Mouse (Mus musculus): ENCODE measurements around the gene Ccsap.

The Ccsap gene

GRCm38 (mm10) chr8:123805718-123806373 lies 54.2 kb downstream of the Ccsap start, which contains the start of gene Rab4a:
TSS of gene Rab4a (plus strand) at chr8:123805985.
- DNase-seq (ENCODE audit: low spot score in 2 of 2) = peak; percentile 60 to 74

DNA sequence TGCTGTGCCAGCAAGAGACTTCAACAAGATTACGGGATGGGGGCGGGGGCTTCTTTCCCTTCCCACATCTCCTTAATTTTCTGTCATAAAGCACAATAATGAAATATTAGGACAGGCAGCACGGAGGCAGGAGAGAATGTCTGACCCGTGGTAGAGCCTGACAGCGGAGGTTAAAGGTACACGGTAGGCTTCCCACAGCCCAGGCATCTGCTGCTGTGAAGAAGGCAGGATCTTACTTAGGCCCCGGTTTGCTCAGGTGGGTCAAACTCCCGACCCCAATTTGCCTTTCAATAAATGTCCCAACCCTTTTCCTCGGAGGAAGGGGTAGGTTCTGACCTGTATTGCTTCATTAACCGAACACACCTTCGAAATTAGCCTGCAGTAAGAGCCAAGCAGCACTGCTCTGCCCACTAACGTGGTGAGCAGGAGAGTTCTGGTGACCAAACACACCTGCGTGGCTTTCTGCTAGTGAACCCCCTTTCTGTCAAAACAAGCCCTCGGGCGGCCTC lies 54.7 kb downstream of the Ccsap start:
- no peak for DNase-seq (ENCODE audit: low spot score in 2 of 2)

DNA sequence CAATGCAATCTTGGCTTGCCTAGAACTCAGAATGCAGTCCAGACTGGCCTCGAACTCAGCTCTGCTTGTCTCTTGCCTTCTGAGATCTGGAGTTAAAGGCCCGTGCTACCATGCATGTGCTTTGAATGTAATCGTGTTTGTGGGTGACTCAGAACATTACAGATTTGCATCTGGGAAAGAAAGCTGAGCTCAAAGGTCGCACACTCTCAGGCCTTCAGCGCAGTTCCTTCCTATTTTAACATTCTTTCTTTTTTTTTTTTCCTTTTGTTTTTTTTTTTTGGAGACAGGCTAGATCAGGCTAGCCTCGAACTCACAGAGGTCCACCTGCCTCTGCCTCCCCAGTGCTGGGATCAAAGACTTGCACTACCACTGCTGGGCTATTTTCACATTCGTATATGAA lies 55.4 kb downstream of the Ccsap start:
- no peak for DNase-seq (ENCODE audit: low spot score in 2 of 2)

- DNase-seq (ENCODE audit: low spot score in 2 of 2) = no peak
Measured at GRCm38 (mm10) chr8:123803639-123804038, 56.4 kb downstream of the Ccsap start.

GRCm38 (mm10) chr8:123801538-123801937 lies 58.5 kb downstream of the Ccsap start:
- DNase-seq (ENCODE audit: low spot score in 2 of 2) = no peak

DNA sequence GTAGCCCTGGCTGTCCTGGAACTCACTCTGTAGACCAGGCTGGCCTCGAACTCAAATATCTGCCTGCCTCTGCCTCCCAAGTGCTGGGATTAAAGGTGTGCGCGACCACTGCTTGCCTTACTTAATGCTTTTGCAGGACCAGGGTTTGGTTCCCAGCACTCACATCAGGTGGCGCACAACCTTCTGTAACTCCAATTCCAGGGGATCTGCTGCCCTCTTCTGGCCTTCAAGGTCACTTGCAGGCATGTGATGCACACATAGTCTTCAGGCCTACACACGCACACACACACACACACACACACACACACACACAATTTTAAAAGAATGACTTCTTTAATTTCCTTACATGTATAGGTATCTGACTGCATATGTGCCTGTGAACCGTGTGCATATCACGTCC lies 59.1 kb downstream of the Ccsap start:
- no peak for DNase-seq (ENCODE audit: low spot score in 2 of 2)

DNA sequence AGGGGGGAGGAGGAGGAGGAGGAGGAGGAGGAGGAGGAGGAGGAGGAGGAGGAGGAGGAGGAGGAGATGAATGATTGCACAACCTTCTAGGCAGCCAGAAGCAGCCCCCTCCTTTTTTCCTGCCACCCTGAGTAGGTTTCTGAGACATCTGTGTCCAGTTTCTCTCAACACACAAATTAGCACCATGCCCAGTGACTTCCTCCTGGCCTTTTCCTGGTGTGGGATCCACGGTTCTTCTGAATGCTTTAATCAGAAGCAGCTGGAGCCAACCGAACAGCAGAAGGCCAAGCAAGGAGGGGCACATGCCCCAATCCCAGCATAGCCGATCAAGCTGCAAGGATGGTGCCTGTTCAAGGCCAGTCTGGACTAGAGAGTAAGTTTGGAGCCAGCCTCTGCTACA lies 60.1 kb downstream of the Ccsap start:
- DNase-seq (ENCODE audit: low spot score in 2 of 2) = no peak

- DNase-seq (ENCODE audit: low spot score in 2 of 2) = no peak
Measured at GRCm38 (mm10) chr8:123799434-123799833, 60.6 kb downstream of the Ccsap start.

DNA sequence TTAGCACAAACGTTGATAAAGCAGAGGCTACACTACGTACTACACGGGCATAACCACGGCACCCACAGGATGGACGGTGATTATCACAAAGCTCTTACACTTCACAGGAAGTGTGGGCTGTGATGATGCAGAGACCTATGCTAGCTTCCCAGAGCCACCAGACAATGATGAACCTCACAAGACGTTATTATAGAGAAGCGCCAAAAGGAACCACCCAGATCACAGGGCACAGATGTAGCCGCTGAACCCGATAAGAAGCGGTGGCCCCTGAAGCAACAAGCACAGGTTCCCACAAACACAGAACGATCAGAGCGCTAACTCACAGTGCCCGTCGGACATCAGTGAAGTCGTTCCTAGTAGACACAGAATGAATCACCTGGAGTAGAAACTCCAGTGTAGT lies 62.1 kb downstream of the Ccsap start:
- DNase-seq (ENCODE audit: low spot score in 2 of 2) = no peak

DNA sequence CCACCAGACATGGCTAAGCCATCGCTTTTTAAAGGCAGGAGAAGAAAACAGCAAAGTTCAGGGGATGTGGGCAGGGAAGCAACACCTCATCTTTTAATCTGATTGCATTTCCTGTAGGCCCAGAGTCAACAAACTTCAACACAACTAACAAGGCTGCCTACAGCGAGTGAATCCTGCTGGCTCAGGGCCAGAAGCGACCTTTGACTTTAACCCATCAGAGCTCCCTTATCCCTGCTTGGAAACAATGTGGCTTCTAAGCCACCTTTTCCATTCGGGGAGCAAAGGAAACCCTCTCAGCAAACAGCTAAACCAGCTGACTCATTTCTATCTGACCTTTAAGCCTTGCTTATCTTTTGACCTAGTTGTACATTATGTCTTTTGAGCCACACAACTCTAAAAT lies 63.3 kb downstream of the Ccsap start:
- no peak for DNase-seq (ENCODE audit: low spot score in 2 of 2)

GRCm38 (mm10) chr8:123794766-123795165 lies 65.2 kb downstream of the Ccsap start:
- DNase-seq (ENCODE audit: low spot score in 2 of 2) = no peak

DNA sequence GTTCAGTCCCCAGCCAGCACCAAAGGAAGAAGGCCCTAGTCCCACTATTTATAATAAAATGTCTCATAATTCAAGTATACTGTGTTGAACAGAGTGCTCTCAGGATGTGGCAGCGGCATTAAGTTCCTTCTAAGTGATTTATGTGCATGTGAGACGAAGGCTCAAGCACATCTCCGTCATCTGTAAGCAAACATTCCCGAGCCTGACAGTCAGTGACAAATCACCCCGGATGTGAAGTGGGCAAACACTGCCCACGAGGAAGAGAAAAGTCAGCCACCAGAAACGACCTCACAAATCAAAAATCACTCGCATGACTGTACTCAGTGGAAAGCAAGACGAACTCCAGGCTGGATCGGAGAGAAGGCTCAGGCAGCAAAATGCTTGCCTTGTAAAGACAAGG lies 66.1 kb downstream of the Ccsap start:
- no peak for DNase-seq (ENCODE audit: low spot score in 2 of 2)

GRCm38 (mm10) chr8:123791845-123792225 lies 68.2 kb downstream of the Ccsap start:
- no peak for DNase-seq (ENCODE audit: low spot score in 2 of 2)

DNA sequence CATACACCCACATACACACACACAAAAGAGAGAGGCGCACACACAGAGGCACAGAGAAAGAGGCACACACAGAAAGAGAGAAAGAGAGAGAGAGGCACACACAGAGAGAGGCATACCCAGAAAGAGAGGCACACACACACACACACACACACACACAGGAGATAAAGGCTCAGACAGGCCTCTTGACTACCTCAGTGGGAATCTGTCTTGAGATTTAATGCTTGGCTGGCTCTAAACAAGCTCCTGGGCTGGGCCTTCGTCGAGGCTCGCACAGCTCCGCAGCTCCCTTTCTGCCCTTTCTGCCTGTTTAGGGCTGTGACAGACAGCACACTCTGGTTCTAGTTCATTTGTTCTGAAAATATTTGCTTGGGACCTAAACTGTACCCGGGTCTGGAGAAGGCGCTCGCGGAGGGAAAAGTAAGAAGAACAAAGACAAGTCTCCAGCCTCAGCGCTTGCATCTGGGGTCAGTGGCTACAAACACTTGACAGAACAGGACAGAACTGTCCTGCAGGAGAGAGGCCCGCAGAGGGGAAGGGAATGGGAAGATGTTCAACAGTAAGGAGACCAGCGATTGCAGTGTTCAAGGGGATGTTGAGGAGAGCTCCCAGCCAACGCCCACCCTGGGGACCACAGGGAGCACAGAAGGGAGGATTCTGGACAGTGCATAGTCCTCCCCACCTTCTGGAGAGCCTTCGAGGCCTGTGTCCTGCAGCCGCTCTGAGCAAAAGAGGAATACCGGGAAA lies 68.7 kb downstream of the Ccsap start:
- no peak for DNase-seq (ENCODE audit: low spot score in 2 of 2)

Data from frontal cortex, postnatal 14 days (tissue).